Mouse (Mus musculus) C2C12 (cell line): ENCODE results near the gene Supt16.

Source experiments
- CTCF ChIP-seq: IDR thresholded peaks from one replicate; pipeline ENCODE4 v1.5.1; 2011; ENCODE audit not compliant: control insufficient read depth, insufficient read depth, insufficient read length
- MYOG ChIP-seq: IDR thresholded peaks from one replicate; pipeline ENCODE4 v1.6.1; 2011; ENCODE audit not compliant: control insufficient read depth, insufficient read length; ENCODE audit errors: extremely low read depth

- TF ChIP-seq CTCF = no peak
- TF ChIP-seq MYOG = no peak
Observed at GRCm38 (mm10) chr14:52149888-52150287, 47.3 kb downstream of the Supt16 start.
